Mouse (Mus musculus) midbrain, embryonic 13.5 days (tissue): Measurements from ENCODE around the gene Ccr1l1. TPM values are rescaled to one million over a fixed set of nuclear protein-coding genes. Genes with fewer than 3 reads are reported as not detected.

ENCODE experiments used
- ATAC-seq: fragments of 200-750 bp; cut with Nextera tagmentation; 2 replicates; pipeline ENCODE4 v1.8.0; 2017; ENCODE audit warnings: mild to moderate bottlenecking, moderate TSS enrichment, moderate library complexity
- H3K27ac ChIP-seq: fragments of 300-500 bp; sonication (generic); 2 replicates; pipeline ENCODE4 v1.5.1; 2015; ENCODE audit warnings: inconsistent platforms, mild to moderate bottlenecking, moderate library complexity
- H3K27me3 ChIP-seq: fragments of 300-500 bp; sonication (generic); 2 replicates; pipeline ENCODE4 v1.6.1; 2015; ENCODE audit warnings: mild to moderate bottlenecking, inconsistent platforms
- H3K36me3 ChIP-seq: fragments of 300-500 bp; sonication (generic); 2 replicates; pipeline ENCODE4 v1.6.1; 2015; ENCODE audit warnings: mild to moderate bottlenecking, inconsistent platforms
- H3K4me1 ChIP-seq: fragments of 300-500 bp; sonication (generic); replicated peaks from 2 replicates; pipeline ENCODE4 v1.6.1; 2015; ENCODE audit warnings: inconsistent platforms
- H3K4me2 ChIP-seq: fragments of 300-500 bp; sonication (generic); replicated peaks from 2 replicates; pipeline ENCODE4 v1.6.1; 2015; ENCODE audit warnings: moderate library complexity, mild to moderate bottlenecking, inconsistent platforms
- H3K4me3 ChIP-seq: fragments of 300-500 bp; sonication (generic); replicated peaks from 2 replicates; pipeline ENCODE4 v1.5.1; 2015; ENCODE audit warnings: mild to moderate bottlenecking, inconsistent platforms
- H3K9ac ChIP-seq: fragments of 300-500 bp; sonication (generic); replicated peaks from 2 replicates; pipeline ENCODE4 v1.6.1; 2015; ENCODE audit warnings: mild to moderate bottlenecking, inconsistent platforms
- H3K9me3 ChIP-seq: fragments of 300-500 bp; sonication (generic); 2 replicates; pipeline ENCODE4 v1.6.1; 2016; ENCODE audit warnings: mild to moderate bottlenecking, inconsistent platforms
- WGBS: fragments of 180-500 bp; shearing (Covaris S2); methylation state at CpG from one replicate; pipeline ENCODE4 v1.1.7; 2015; 5-methylcytosine and 5-hydroxymethylcytosine counted together
- polyA plus RNA-seq: library from polyadenylated mRNA; unstranded; fragments of >200 nt; fragmentation: Nextera tagmentation; extraction: Ambion mirVana; gene quantifications from 2 replicates; pipeline ENCODE4 v1.2.1, GENCODE M21; 2015

Gene Ccr1l1
- polyA plus RNA-seq, 1 experiment from 2014 or later = not detected

- WGBS = 75% methylated on average over 2 of the region's 2 CpGs
- no peak for ATAC-seq
Observed at GRCm38 (mm10) chr9:123953551-123953950, 24.7 kb downstream of the Ccr1l1 start.

GRCm38 (mm10) chr9:123951176-123951575 lies 27.0 kb downstream of the Ccr1l1 start:
- no peaks in the 10 kb centered on the region for H3K36me3 ChIP-seq
- H3K27ac ChIP-seq = no peak overlapping the region
- H3K9ac ChIP-seq = no peak overlapping the region
- no peak for ATAC-seq
- no peak overlapping the region for H3K4me3 ChIP-seq
- H3K4me2 ChIP-seq = no peak overlapping the region
- H3K27me3 ChIP-seq = no peaks in the 10 kb centered on the region
- WGBS = 95% methylated on average over 1 of the region's 1 CpGs
- H3K4me1 ChIP-seq = no peaks in the 10 kb centered on the region
- H3K9me3 ChIP-seq = no peaks in the 10 kb centered on the region

More at GRCm38 (mm10) chr9:123953551-123953950, 24.7 kb downstream of the Ccr1l1 start:
- H3K4me1 ChIP-seq = no peaks in the 10 kb centered on the region
- no peaks in the 10 kb centered on the region for H3K27me3 ChIP-seq
- no peaks in the 10 kb centered on the region for H3K9me3 ChIP-seq
- no peaks in the 10 kb centered on the region for H3K36me3 ChIP-seq
- H3K27ac ChIP-seq = no peak overlapping the region
- no peak overlapping the region for H3K4me2 ChIP-seq
- H3K4me3 ChIP-seq = no peak overlapping the region
- no peak overlapping the region for H3K9ac ChIP-seq

GRCm38 (mm10) chr9:123949432-123949831 lies 28.8 kb downstream of the Ccr1l1 start:
- 88% methylated on average over 2 of the region's 2 CpGs for WGBS
- no peak for ATAC-seq
- H3K27me3 ChIP-seq = no peaks in the 10 kb centered on the region

GRCm38 (mm10) chr9:123947815-123948214 lies 30.4 kb downstream of the Ccr1l1 start:
- H3K4me1 ChIP-seq = no peaks in the 10 kb centered on the region
- 78% methylated on average over 1 of the region's 1 CpGs for WGBS
- H3K36me3 ChIP-seq = no peaks in the 10 kb centered on the region
- no peak overlapping the region for H3K27ac ChIP-seq
- no peaks in the 10 kb centered on the region for H3K9me3 ChIP-seq
- H3K9ac ChIP-seq = no peak overlapping the region
- H3K4me3 ChIP-seq = no peak overlapping the region
- no peaks in the 10 kb centered on the region for H3K27me3 ChIP-seq
- ATAC-seq = no peak
- no peak overlapping the region for H3K4me2 ChIP-seq

More at GRCm38 (mm10) chr9:123949432-123949831, 28.8 kb downstream of the Ccr1l1 start:
- Histone ChIP-seq H3K4me3 (no peak overlapping the region), H3K4me2 (no peak overlapping the region), H3K4me1 (no peaks in the 10 kb centered on the region), H3K36me3 (no peaks in the 10 kb centered on the region), H3K27ac (no peak overlapping the region), H3K9ac (no peak overlapping the region), H3K9me3 (no peaks in the 10 kb centered on the region)

GRCm38 (mm10) chr9:123942025-123942424 lies 36.2 kb downstream of the Ccr1l1 start:
- H3K4me2 ChIP-seq = no peak overlapping the region
- no peaks in the 10 kb centered on the region for H3K4me1 ChIP-seq
- ATAC-seq = no peak
- H3K9ac ChIP-seq = no peak overlapping the region
- no peaks in the 10 kb centered on the region for H3K36me3 ChIP-seq
- H3K9me3 ChIP-seq = no peaks in the 10 kb centered on the region
- no peak overlapping the region for H3K27ac ChIP-seq
- no peaks in the 10 kb centered on the region for H3K27me3 ChIP-seq
- WGBS = 92% methylated on average over 3 of the region's 3 CpGs
- no peak overlapping the region for H3K4me3 ChIP-seq

- Histone ChIP-seq H3K4me3 (no peak overlapping the region), H3K36me3 (no peaks in the 10 kb centered on the region), H3K27ac (no peak overlapping the region), H3K9ac (no peak overlapping the region), H3K4me1 (no peaks in the 10 kb centered on the region), H3K9me3 (no peaks in the 10 kb centered on the region), H3K27me3 (no peaks in the 10 kb centered on the region), H3K4me2 (no peak overlapping the region)
- no peak for ATAC-seq
- 83% methylated on average over 2 of the region's 2 CpGs for WGBS
Observed at GRCm38 (mm10) chr9:123941316-123941715, 36.9 kb downstream of the Ccr1l1 start.

- ATAC-seq = no peak
- Histone ChIP-seq H3K27ac (no peak overlapping the region), H3K4me1 (no peaks in the 10 kb centered on the region), H3K4me3 (no peak overlapping the region), H3K9ac (no peak overlapping the region), H3K27me3 (no peaks in the 10 kb centered on the region), H3K4me2 (no peak overlapping the region), H3K9me3 (no peaks in the 10 kb centered on the region), H3K36me3 (no peaks in the 10 kb centered on the region)
Observed at GRCm38 (mm10) chr9:123940628-123941027, 37.6 kb downstream of the Ccr1l1 start.

GRCm38 (mm10) chr9:123940168-123940567 lies 38.0 kb downstream of the Ccr1l1 start:
- ATAC-seq = no peak
- no peaks in the 10 kb centered on the region for H3K9me3 ChIP-seq
- H3K4me2 ChIP-seq = no peak overlapping the region
- H3K4me1 ChIP-seq = no peaks in the 10 kb centered on the region
- no peak overlapping the region for H3K9ac ChIP-seq
- H3K4me3 ChIP-seq = no peak overlapping the region
- WGBS = 79% methylated on average over 1 of the region's 1 CpGs
- no peak overlapping the region for H3K27ac ChIP-seq
- H3K36me3 ChIP-seq = no peaks in the 10 kb centered on the region
- no peaks in the 10 kb centered on the region for H3K27me3 ChIP-seq

- no peak for ATAC-seq
- Histone ChIP-seq H3K36me3 (no peaks in the 10 kb centered on the region), H3K27me3 (no peaks in the 10 kb centered on the region), H3K4me2 (no peak overlapping the region), H3K9me3 (no peaks in the 10 kb centered on the region), H3K27ac (no peak overlapping the region), H3K4me3 (no peak overlapping the region), H3K9ac (no peak overlapping the region), H3K4me1 (no peaks in the 10 kb centered on the region)
- WGBS = 99% methylated on average over 2 of the region's 2 CpGs
Observed at GRCm38 (mm10) chr9:123937989-123938388, 40.2 kb downstream of the Ccr1l1 start.

GRCm38 (mm10) chr9:123936604-123937280 lies 41.5 kb downstream of the Ccr1l1 start:
- no peak overlapping the region for H3K4me3 ChIP-seq
- H3K4me2 ChIP-seq = no peak overlapping the region
- no peak overlapping the region for H3K9ac ChIP-seq
- 89% methylated on average over 9 of the region's 9 CpGs for WGBS
- no peaks in the 10 kb centered on the region for H3K36me3 ChIP-seq
- H3K4me1 ChIP-seq = no peaks in the 10 kb centered on the region
- H3K27ac ChIP-seq = no peak overlapping the region
- no peaks in the 10 kb centered on the region for H3K9me3 ChIP-seq
- ATAC-seq = no peak
- H3K27me3 ChIP-seq = no peaks in the 10 kb centered on the region

GRCm38 (mm10) chr9:123935776-123936175 lies 42.4 kb downstream of the Ccr1l1 start:
- no peak for ATAC-seq
- Histone ChIP-seq H3K27me3 (no peaks in the 10 kb centered on the region), H3K36me3 (no peaks in the 10 kb centered on the region), H3K4me1 (no peaks in the 10 kb centered on the region), H3K4me2 (no peak overlapping the region), H3K4me3 (no peak overlapping the region), H3K9ac (no peak overlapping the region), H3K9me3 (no peaks in the 10 kb centered on the region), H3K27ac (no peak overlapping the region)
- 96% methylated on average over 5 of the region's 5 CpGs for WGBS

- no peaks in the 10 kb centered on the region for H3K9me3 ChIP-seq
- H3K36me3 ChIP-seq = no peaks in the 10 kb centered on the region
- H3K27me3 ChIP-seq = no peaks in the 10 kb centered on the region
- no peak overlapping the region for H3K27ac ChIP-seq
- H3K4me3 ChIP-seq = no peak overlapping the region
- no peak overlapping the region for H3K9ac ChIP-seq
- ATAC-seq = no peak
- no peak overlapping the region for H3K4me2 ChIP-seq
- WGBS = 96% methylated on average over 6 of the region's 6 CpGs
- no peaks in the 10 kb centered on the region for H3K4me1 ChIP-seq
Observed at GRCm38 (mm10) chr9:123935346-123935745, 42.9 kb downstream of the Ccr1l1 start.
